Comparison of ENCODE assay signal across 9 mouse cellular contexts in genomic region chr9:97015751-97016150, GRCm38 (mm10). TPM values are rescaled to one million over a fixed set of nuclear protein-coding genes. Genes with fewer than 3 reads are reported as not detected.
DNase-seq lines count a peak whose midpoint lies in the region; ATAC-seq lines count a peak whose summit lies in the region.
"Had no signal": no experiment of that assay in that cellular context is flagged by ENCODE, and none has a peak within 500 bp of the region (broad histone marks: within the 10 kb centered on the region; RNA-seq: fewer than 3 reads in every experiment).

No protein-coding gene starts in this region.

- WGBS in hindbrain, embryonic 11.5 days = 2% methylated on average over 6 of the region's 6 CpGs
- 19% methylated on average over 6 of the region's 6 CpGs for WGBS in stomach, embryonic 15.5 days

- peak overlapping the region; percentile 79 for H3K4me3 ChIP-seq in hindbrain, embryonic 11.5 days (ENCODE audit: low read depth, low read length)
- H3K4me3 ChIP-seq in stomach, embryonic 15.5 days (replicated peaks) = no peak overlapping the region

- ATAC-seq in hindbrain, embryonic 11.5 days (ENCODE audit: low FRiP score) = no peak
- ATAC-seq in stomach, embryonic 15.5 days (ENCODE audit: insufficient read depth, low FRiP score, low read depth) = no peak
- ATAC-seq in erythroid progenitor cell, adult 5-6 weeks (replicated peaks; ENCODE audit: low FRiP score, poor library complexity, severe bottlenecking) = no peak

- peak overlapping the region; percentile 89 for H3K27ac ChIP-seq in hindbrain, embryonic 11.5 days (ENCODE audit: low read depth, low read length)
- no peak overlapping the region for H3K27ac ChIP-seq in stomach, embryonic 15.5 days
- H3K27ac ChIP-seq: macrophage had no signal

- peak; percentile 69 to 74 for DNase-seq in cerebellum, postnatal 10 days
- no peak for DNase-seq in cerebellum, adult 11-12 months
- DNase-seq in MN1 (ENCODE audit: low spot score) = peak; percentile 52
- DNase-seq in hindbrain, embryonic 11.5 days (ENCODE audit: low spot score) = peak; percentile 68
- DNase-seq in kidney, postnatal 4 days = peak; percentile 85 to 92
- DNase-seq in thymus, postnatal 36 days = no peak

- H3K27me3 ChIP-seq in hindbrain, embryonic 11.5 days (ENCODE audit: control insufficient read depth, insufficient read depth, low read length) = no peaks in the 10 kb centered on the region
- H3K27me3 ChIP-seq in stomach, embryonic 15.5 days (replicated peaks) = no peaks in the 10 kb centered on the region

- H3K4me1 ChIP-seq in hindbrain, embryonic 11.5 days (replicated peaks; ENCODE audit: control insufficient read depth, insufficient read depth, low read length) = peaks cover 32% of the 10 kb centered on the region
- peaks cover 16% of the 10 kb centered on the region for H3K4me1 ChIP-seq in stomach, embryonic 15.5 days

- H3K9ac ChIP-seq in hindbrain, embryonic 11.5 days (ENCODE audit: low read depth, low read length) = peak overlapping the region; percentile 97; the same call in 1 of the 2 replicates
- no peak overlapping the region for H3K9ac ChIP-seq in stomach, embryonic 15.5 days

- H3K4me2 ChIP-seq in hindbrain, embryonic 11.5 days (replicated peaks; ENCODE audit: low read depth, low read length) = peak overlapping the region; percentile 85
- H3K4me2 ChIP-seq in stomach, embryonic 15.5 days = peak overlapping the region; percentile 25; the same call in 1 of the 2 replicates

- no peaks in the 10 kb centered on the region for H3K9me3 ChIP-seq in hindbrain, embryonic 11.5 days (ENCODE audit: control insufficient read depth, low read length)
- H3K9me3 ChIP-seq in stomach, embryonic 15.5 days = no peaks in the 10 kb centered on the region

- no peaks in the 10 kb centered on the region for H3K36me3 ChIP-seq in hindbrain, embryonic 11.5 days (ENCODE audit: control insufficient read depth, insufficient read depth, low read length)
- no peaks in the 10 kb centered on the region for H3K36me3 ChIP-seq in stomach, embryonic 15.5 days

RNA-seq across cellular contexts. Expression of gene Spsb4, which starts 2.9 kb away (rescaled TPM):
- polyA plus RNA-seq in hindbrain, embryonic 11.5 days (2014; fragmentation: Nextera tagmentation; extraction: Ambion mirVana) = 85.4 and 99.3 TPM in 2 replicates
- 21.5 and 25.4 TPM in 2 replicates for polyA plus RNA-seq in stomach, embryonic 15.5 days (2015; fragmentation: Nextera tagmentation; extraction: Ambion mirVana)
- total RNA-seq in erythroid progenitor cell, adult 5-6 weeks (2015; ENCODE audit: low replicate concordance) = 3.4 TPM in 1 of 2 replicates, not detected in the other
- total RNA-seq in erythroid progenitor cell, adult 5-6 weeks (2017; ENCODE audit: low replicate concordance) = not detected in 2 replicates

Comparison
In these comparisons a context has a peak if more than half of its experiments do, and no peak if none do; other contexts are left out.
1. DNase-seq: peak in cerebellum, postnatal 10 days (2 of 2), MN1 (single experiment), hindbrain, embryonic 11.5 days (single experiment) and kidney, postnatal 4 days (2 of 2); none in cerebellum, adult 11-12 months (single experiment) and thymus, postnatal 36 days (0 of 2).